Mouse (Mus musculus): ENCODE measurements around the gene M1ap.

Gene M1ap

GRCm38 (mm10) chr6:83037188-83037587, 90.5 kb downstream of the M1ap start:
- no peak for DNase-seq (ENCODE audit: low spot score)

- peak; percentile 90 for DNase-seq (ENCODE audit: low spot score)
Observed at GRCm38 (mm10) chr6:83038496-83039012, 91.9 kb downstream of the M1ap start.

GRCm38 (mm10) chr6:83040601-83041000, 93.9 kb downstream of the M1ap start:
- no peak for DNase-seq (ENCODE audit: low spot score)

GRCm38 (mm10) chr6:83043561-83043960, 96.9 kb downstream of the M1ap start:
- DNase-seq (ENCODE audit: low spot score): no peak

- no peak for DNase-seq (ENCODE audit: low spot score)
Observed at GRCm38 (mm10) chr6:83043993-83044392, 97.3 kb downstream of the M1ap start.

- DNase-seq (ENCODE audit: low spot score): no peak
Observed at GRCm38 (mm10) chr6:83044742-83045141, 98.0 kb downstream of the M1ap start.

- DNase-seq (ENCODE audit: low spot score): no peak
Observed at GRCm38 (mm10) chr6:83049367-83049766, 102.7 kb downstream of the M1ap start.

GRCm38 (mm10) chr6:83053136-83053960, 106.6 kb downstream of the M1ap start:
- DNase-seq (ENCODE audit: low spot score): peak; percentile 55

- DNase-seq (ENCODE audit: low spot score): peak; percentile 99
Observed at GRCm38 (mm10) chr6:83054074-83054851, 107.6 kb downstream of the M1ap start, which contains the start of gene Aup1. Aup1 (plus strand) TSS chr6:83054521.

GRCm38 (mm10) chr6:83054871-83055431, 108.2 kb downstream of the M1ap start, which contains the start of gene Htra2:
Htra2 (minus strand) TSS chr6:83055273.
- peak; percentile 36 for DNase-seq (ENCODE audit: low spot score)

GRCm38 (mm10) chr6:83057790-83058189, 111.1 kb downstream of the M1ap start, which contains the start of gene Dqx1:
Dqx1 (plus strand) TSS chr6:83057844.
- DNase-seq (ENCODE audit: low spot score): no peak

- no peak for DNase-seq (ENCODE audit: low spot score)
Observed at GRCm38 (mm10) chr6:83058725-83059124, 112.0 kb downstream of the M1ap start.

- DNase-seq (ENCODE audit: low spot score): no peak
Observed at GRCm38 (mm10) chr6:83065995-83066394, 119.3 kb downstream of the M1ap start.

GRCm38 (mm10) chr6:83066441-83066840, 119.7 kb downstream of the M1ap start:
- DNase-seq (ENCODE audit: low spot score): no peak

- DNase-seq (ENCODE audit: low spot score): no peak
Observed at GRCm38 (mm10) chr6:83068221-83068620, 121.5 kb downstream of the M1ap start.

- no peak for DNase-seq (ENCODE audit: low spot score)
Observed at GRCm38 (mm10) chr6:83068706-83069487, 122.2 kb downstream of the M1ap start.

- no peak for DNase-seq (ENCODE audit: low spot score)
Observed at GRCm38 (mm10) chr6:83069488-83070246, 123.0 kb downstream of the M1ap start.

GRCm38 (mm10) chr6:83070247-83070310, 123.4 kb downstream of the M1ap start, which contains the start of gene Tlx2:
Tlx2 (minus strand) TSS chr6:83070293.
- DNase-seq (ENCODE audit: low spot score): no peak

GRCm38 (mm10) chr6:83070311-83071219, 123.9 kb downstream of the M1ap start:
- peak; percentile 60 for DNase-seq (ENCODE audit: low spot score)

- DNase-seq (ENCODE audit: low spot score): no peak
Observed at GRCm38 (mm10) chr6:83071220-83071619, 124.5 kb downstream of the M1ap start.

Measured in retina, embryonic 14.5 days (tissue).